Mouse (Mus musculus) adrenal gland, adult 2 months (tissue): ENCODE results near the gene Ltbp4. TPM values are rescaled to one million over a fixed set of nuclear protein-coding genes. Genes with fewer than 3 reads are reported as not detected.

Source experiments
- DNase-seq: peaks from one replicate; pipeline ENCODE4 v3.0.0; 2021
- polyA plus RNA-seq: library from polyadenylated mRNA; depleted of rRNA; stranded (reverse); fragments of >200 nt; gene quantifications from 2 replicates; pipeline ENCODE4 v1.2.3, GENCODE M21; 2012
- total RNA-seq, 2 experiments: library from RNA; stranded (reverse); gene quantifications; 2 replicates each; pipeline ENCODE4 v1.2.3; 2021

Ltbp4 gene
- total and polyA plus RNA-seq, 3 experiments, result 70.3 to 263 (median 94.7) TPM

DNA sequence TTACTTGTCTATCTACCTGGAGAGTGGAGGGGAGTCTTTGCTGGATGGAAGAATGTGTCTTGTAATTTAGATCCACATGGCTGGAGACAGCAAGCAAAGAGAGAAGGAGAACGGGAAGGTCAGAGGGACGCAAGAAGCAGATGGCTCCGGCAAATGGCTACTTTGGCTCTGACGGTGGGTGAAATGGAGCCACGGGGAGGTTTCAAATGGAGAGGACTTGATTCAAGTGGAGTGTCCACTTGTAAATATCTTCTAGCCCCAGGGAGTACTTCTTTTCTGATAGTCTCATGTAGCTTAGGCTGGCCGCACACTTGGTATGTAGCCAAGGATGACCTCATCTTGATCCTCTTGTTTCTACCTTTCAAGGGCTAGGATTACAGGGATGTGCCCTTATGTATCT is 38.7 kb downstream of the Ltbp4 start:
- no peak for DNase-seq

- no peak for DNase-seq
These were observed 39.4 kb downstream of the Ltbp4 start for GRCm38 (mm10) chr7:27298033-27298610.

GRCm38 (mm10) chr7:27296518-27296917 is 41.0 kb downstream of the Ltbp4 start:
- DNase-seq, result no peak

DNA sequence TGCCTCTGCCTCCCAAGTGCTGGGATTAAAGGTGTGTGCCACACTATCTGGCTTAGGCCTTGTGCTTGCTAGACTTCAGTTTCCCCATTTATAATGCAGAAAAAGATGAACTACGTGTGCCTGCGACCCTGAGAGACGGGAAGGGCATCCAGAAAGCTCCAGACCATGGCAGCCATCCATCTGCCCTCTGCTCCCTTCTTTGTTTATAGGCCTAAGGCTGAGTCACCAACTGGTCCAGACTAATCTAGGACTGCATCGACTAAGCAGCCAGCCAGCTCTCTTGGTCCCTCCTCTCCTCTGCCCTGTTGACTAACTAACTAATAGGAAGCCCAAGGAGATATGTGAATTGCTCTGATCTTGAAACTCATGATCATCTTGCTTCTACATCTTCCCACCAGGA is 41.5 kb downstream of the Ltbp4 start:
- peak; percentile 48 for DNase-seq

GRCm38 (mm10) chr7:27291795-27292466 is 45.6 kb downstream of the Ltbp4 start:
- DNase-seq, result no peak

DNA sequence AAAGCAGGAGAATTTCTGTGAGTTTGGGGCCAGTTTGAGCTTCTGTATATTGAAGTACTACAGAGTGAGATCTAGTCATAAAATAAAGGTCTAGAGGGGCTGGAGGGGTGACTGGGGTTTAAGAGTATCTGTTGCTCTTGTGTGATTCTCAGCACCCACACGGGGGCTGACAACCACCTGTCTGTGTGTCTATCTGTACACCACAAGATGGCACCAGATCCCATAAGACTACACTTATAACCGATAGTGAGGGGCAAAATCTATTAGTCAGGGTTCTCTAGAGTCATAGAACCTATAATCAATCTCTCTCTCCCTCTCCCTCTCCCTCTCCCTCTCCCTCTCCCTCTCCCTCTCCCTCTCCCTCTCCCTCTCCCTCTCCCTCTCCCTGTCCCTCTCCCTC is 46.9 kb downstream of the Ltbp4 start:
- DNase-seq, result no peak

DNA sequence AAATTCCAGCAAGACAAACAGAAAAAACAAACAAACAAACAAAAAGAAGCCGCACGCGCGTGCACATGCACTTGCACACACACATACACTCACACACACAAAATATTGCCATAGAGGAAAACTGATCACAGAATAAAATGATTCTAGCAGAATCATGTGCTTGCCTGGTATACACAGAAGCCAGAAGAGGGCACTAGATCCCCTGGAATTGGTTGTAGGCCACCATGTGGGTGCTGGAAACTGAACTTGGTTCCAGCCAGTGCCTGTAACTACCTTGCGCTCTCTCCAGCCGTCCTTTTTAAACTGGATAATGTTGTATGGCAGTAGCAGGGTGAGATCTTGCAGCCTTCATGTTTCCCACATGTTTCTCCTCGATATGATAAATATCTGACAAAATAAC is 48.8 kb downstream of the Ltbp4 start:
- no peak for DNase-seq

GRCm38 (mm10) chr7:27285698-27286066 is 51.8 kb downstream of the Ltbp4 start:
- peak; percentile 64 for DNase-seq

DNA sequence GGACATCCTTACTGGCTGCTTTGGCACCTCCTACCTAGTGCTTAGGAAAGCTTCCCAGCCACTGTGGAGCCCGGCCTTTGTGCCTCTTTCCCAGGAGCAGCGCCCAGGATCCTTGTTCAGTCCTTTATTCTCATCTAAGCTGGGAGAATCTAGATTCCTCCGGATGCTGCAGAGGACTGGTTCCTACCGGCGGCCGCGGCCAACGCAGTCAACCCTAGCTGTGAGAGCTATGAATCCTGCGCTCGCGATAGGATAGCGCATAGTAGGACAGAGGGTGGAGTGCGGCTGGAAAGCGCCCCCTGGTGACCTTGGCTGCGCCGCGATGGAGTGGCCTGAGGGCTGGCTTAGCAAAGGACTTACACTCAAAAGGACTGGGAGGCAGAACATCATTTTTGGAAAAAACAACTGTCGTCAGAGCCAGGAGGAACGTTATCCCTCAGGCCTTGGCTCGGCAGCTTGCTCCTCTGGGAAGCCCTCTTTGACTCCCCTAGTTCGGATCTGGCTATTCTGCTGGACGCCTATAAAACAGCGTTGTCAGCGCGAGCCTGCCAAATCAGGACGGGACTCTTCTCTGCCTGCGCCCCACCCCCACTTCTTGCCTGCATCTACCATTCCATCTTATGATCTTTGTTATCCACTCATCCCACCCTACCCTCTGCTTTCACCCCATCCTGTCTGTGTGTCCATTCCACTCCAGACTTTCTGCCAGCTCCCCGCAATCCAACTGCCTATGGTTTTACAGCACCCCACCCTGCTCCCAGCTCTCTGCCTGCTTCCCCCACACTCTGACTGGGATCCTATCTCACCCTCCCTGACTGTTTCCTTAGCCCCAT is 52.4 kb downstream of the Ltbp4 start:
- peak; percentile 32 for DNase-seq

DNA sequence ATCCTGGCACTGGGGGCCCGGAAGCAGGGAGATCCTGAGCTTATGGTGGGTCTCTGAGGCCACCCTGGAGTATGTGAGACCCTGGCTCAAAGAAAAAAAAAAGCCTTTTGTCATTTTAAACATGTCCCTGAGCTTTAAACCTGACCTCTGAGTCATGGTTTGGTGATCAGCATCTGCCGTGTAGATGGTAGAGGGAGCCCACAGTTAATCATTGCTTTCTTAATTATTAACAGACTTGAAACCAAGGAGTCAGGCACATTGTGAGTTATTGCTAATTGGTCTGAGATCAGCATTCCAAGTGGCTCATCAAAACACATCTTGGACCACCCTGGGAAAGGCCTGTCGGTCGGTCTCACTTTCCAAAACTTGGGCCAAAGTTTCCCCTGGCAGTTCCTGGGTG is 55.3 kb downstream of the Ltbp4 start:
- no peak for DNase-seq

GRCm38 (mm10) chr7:27281717-27282116 is 55.8 kb downstream of the Ltbp4 start:
- DNase-seq, result no peak

- no peak for DNase-seq
These were observed 60.3 kb downstream of the Ltbp4 start for GRCm38 (mm10) chr7:27277191-27277590.

- DNase-seq, result no peak
These were observed 61.5 kb downstream of the Ltbp4 start for GRCm38 (mm10) chr7:27276021-27276420.

- DNase-seq, result no peak
These were observed 62.6 kb downstream of the Ltbp4 start for GRCm38 (mm10) chr7:27274916-27275315.

- DNase-seq, result peak; percentile 28
These were observed 63.6 kb downstream of the Ltbp4 start for GRCm38 (mm10) chr7:27273739-27274351.

- no peak for DNase-seq
These were observed 66.1 kb downstream of the Ltbp4 start for GRCm38 (mm10) chr7:27271423-27271822.

GRCm38 (mm10) chr7:27266515-27267128 is 70.9 kb downstream of the Ltbp4 start:
- DNase-seq, result no peak

- DNase-seq, result no peak
These were observed 72.7 kb downstream of the Ltbp4 start for GRCm38 (mm10) chr7:27264761-27265160.

DNA sequence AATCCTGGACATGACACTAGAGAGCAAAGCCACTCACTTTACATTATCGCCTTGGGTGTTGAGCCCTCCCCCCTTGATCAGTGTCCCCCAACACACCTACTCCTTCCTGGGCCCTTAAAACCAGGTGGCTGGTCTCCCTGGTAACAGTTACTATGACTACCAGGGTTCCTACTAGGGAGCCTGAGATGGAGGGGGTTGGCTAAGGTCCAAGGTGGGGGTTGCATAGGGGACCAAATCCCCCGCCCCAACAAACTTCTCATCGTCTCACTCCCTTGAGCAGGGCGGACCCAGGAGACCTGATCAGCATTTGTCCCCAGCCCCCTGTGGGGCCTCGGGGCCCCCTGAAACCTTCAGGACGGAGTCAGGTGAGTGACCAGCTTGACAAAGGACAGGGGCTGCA is 75.6 kb downstream of the Ltbp4 start:
- DNase-seq, result no peak

DNA sequence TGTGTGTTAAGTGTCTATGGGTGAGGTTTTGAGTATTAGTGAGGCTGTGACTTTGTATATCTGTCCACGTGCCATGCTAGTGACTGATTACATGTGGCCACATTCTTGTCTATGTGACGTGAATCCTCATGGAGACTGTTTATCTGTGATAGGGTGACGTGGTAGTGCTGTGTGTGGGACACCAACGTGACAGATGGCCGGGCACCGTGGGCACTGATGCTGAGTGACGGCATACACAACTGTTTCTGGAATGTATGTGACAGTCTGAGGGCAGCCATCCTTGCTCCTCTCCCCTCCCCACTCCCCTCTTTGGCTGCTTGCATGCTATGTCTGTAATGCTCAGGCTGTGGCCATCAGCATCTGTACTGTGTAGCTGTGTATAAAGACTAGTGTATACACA is 76.6 kb downstream of the Ltbp4 start:
- DNase-seq, result no peak

- DNase-seq, result no peak
These were observed 77.7 kb downstream of the Ltbp4 start for GRCm38 (mm10) chr7:27259771-27260170.

- DNase-seq, result no peak
These were observed 78.2 kb downstream of the Ltbp4 start for GRCm38 (mm10) chr7:27259271-27259721.
